Mouse (Mus musculus): ENCODE data around the gene 2300002M23Rik. TPM values are rescaled to one million over a fixed set of nuclear protein-coding genes. Genes with fewer than 3 reads are reported as not detected.

The 2300002M23Rik gene
- polyA plus RNA-seq (2012; rRNA removed): not detected in 2 replicates

DNA sequence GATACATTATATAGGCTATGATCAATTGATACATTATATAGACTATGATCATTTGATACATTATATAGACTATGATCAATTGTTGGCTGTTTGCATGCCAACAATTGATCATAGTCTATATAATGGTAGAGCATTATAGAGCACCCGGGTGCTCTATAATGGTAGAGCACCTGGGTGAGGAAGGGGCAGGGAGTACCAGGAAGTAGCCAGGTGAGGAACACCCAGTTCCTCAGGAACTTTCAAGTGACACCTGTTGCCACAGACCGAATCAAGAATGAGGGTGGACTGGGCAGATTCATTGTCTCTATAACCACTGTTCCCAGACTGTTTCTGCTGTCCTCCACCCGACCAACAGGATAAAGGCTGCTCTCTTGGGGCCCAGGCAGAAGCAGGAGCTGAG, at the start of gene 2300002M23Rik:
Gene 2300002M23Rik, plus strand, starts transcription at position 301 of the 400 bp plus-strand sequence.
- WGBS: 63% methylated on average over 3 of the region's 3 CpGs

DNA sequence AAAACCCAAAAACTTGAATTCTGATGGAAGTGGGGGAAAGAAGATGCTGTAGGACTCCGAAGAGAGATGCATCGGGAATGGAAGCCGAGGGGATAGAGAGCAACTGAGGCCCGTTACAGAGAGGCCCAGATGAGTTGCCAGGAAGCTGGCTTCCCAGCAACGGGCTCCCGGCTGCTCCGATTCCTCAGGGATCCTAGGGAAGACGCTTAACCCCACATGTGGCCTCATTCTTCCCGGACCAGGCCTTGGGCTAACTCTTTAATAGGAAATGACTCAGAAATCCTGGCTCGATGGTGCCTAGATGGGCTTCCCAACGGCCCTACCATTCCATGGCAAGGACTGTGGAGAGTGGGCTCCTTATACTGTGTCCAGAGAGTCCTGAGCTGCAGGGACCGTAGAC, 49.7 kb upstream of the 2300002M23Rik start:
- 3% methylated on average over 12 of the region's 12 CpGs for WGBS
- Histone ChIP-seq H3K27me3 (ENCODE audit: control insufficient read depth, insufficient read depth, low read length) (no peaks in the 10 kb centered on the region), H3K4me1 (ENCODE audit: control insufficient read depth, insufficient read depth, low read length) (no peaks in the 10 kb centered on the region), H3K4me3 (replicated peaks; ENCODE audit: insufficient read depth, low read depth, low read length) (no peak overlapping the region), H3K27ac (ENCODE audit: insufficient read depth, low read length) (no peak overlapping the region)
- DNase-seq: peak in 1 of 2 experiments; percentile 21
- TF ChIP-seq POLR2A (IDR thresholded peaks at IDR 0.05; ENCODE audit: borderline replicate concordance, insufficient read depth, low read length) (no peak), CTCF (IDR thresholded peaks at IDR 0.05; ENCODE audit: borderline replicate concordance, insufficient read depth, low read depth, low read length) (no peak)

More for the DNA sequence above, at the start of gene 2300002M23Rik:
- H3K4me3 ChIP-seq (replicated peaks; ENCODE audit: insufficient read depth, low read depth, low read length): no peak within 1 kb of the TSS
- no peak for TF ChIP-seq POLR2A (IDR thresholded peaks at IDR 0.05; ENCODE audit: borderline replicate concordance, insufficient read depth, low read length)
- TF ChIP-seq CTCF (IDR thresholded peaks at IDR 0.05; ENCODE audit: borderline replicate concordance, insufficient read depth, low read depth, low read length): no peak
- H3K27me3 ChIP-seq (ENCODE audit: control insufficient read depth, insufficient read depth, low read length): no peaks in the 10 kb centered on the region
- no peaks in the 10 kb centered on the region for H3K4me1 ChIP-seq (ENCODE audit: control insufficient read depth, insufficient read depth, low read length)
- no peak for DNase-seq
- H3K27ac ChIP-seq (ENCODE audit: insufficient read depth, low read length): no peak within 1 kb of the TSS

GRCm38 (mm10) chr17:35524354-35524753, 42.9 kb upstream of the 2300002M23Rik start:
- WGBS: 22% methylated on average over 9 of the region's 9 CpGs
- no peak for DNase-seq
- TF ChIP-seq CTCF (IDR thresholded peaks at IDR 0.05; ENCODE audit: borderline replicate concordance, insufficient read depth, low read depth, low read length) (no peak), POLR2A (IDR thresholded peaks at IDR 0.05; ENCODE audit: borderline replicate concordance, insufficient read depth, low read length) (no peak)

DNA sequence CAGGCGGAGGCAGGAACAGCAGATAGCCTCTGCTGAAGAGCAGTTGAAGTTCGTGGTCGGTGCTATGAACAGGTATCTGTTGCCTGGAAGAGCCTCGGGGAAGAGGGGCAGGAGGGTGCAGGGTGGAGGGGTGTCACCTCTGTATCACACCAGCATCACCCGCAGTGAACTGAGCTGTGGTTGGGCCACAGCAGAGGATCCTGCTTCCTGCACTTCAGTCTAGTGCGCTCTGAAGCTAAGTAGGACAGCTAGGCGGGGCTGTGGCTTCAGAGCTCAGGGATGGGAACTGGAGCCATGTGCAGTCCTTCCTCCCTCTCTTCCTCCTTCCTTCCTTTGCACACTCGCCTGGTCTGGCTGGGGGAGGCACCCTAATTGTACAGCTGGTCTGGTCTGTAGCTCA, 40.6 kb upstream of the 2300002M23Rik start:
- Histone ChIP-seq H3K4me1 (ENCODE audit: control insufficient read depth, insufficient read depth, low read length) (peaks cover 2% of the 10 kb centered on the region; the same call in 1 of the 2 replicates), H3K27ac (ENCODE audit: insufficient read depth, low read length) (no peak overlapping the region), H3K4me3 (replicated peaks; ENCODE audit: insufficient read depth, low read depth, low read length) (no peak overlapping the region), H3K27me3 (ENCODE audit: control insufficient read depth, insufficient read depth, low read length) (no peaks in the 10 kb centered on the region)
- TF ChIP-seq CTCF (IDR thresholded peaks at IDR 0.05; ENCODE audit: borderline replicate concordance, insufficient read depth, low read depth, low read length): no peak
- TF ChIP-seq POLR2A (IDR thresholded peaks at IDR 0.05; ENCODE audit: borderline replicate concordance, insufficient read depth, low read length): no peak
- whole genome bisulfite sequencing: 72% methylated on average over 8 of the region's 8 CpGs
- DNase-seq: no peak

More at GRCm38 (mm10) chr17:35524354-35524753, 42.9 kb upstream of the 2300002M23Rik start:
- no peaks in the 10 kb centered on the region for H3K27me3 ChIP-seq (ENCODE audit: control insufficient read depth, insufficient read depth, low read length)
- H3K27ac ChIP-seq (ENCODE audit: insufficient read depth, low read length): no peak overlapping the region
- H3K4me1 ChIP-seq (ENCODE audit: control insufficient read depth, insufficient read depth, low read length): no peaks in the 10 kb centered on the region
- no peak overlapping the region for H3K4me3 ChIP-seq (replicated peaks; ENCODE audit: insufficient read depth, low read depth, low read length)

DNA sequence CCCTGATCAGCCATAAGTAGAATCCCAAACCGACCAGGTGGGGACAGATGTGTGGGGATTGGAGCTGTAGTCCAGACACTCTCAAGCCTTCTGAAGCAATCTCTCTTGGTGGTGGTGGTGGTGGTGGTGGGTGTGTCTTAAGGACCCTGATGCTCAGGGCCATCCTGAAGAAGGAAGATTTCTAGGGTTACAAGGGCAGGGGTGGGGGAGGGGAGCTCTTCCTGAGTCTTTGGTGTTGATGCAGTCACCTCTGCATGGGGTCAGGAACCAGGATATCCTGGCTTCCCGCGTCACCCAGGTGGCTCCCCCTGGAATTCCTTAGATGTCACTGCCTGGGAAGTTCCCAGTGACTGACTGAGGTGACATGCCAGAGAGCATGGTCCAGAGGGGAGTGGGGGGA, 34.9 kb upstream of the 2300002M23Rik start:
- TF ChIP-seq POLR2A (IDR thresholded peaks at IDR 0.05; ENCODE audit: borderline replicate concordance, insufficient read depth, low read length) (no peak), CTCF (IDR thresholded peaks at IDR 0.05; ENCODE audit: borderline replicate concordance, insufficient read depth, low read depth, low read length) (no peak)

GRCm38 (mm10) chr17:35532901-35533300, 34.3 kb upstream of the 2300002M23Rik start, which contains the start of gene Psors1c2:
Gene Psors1c2, plus strand, starts transcription at chr17:35533201.
- no peak for DNase-seq
- Histone ChIP-seq H3K27me3 (ENCODE audit: control insufficient read depth, insufficient read depth, low read length) (no peaks in the 10 kb centered on the region), H3K4me3 (replicated peaks; ENCODE audit: insufficient read depth, low read depth, low read length) (no peak within 1 kb of the TSS), H3K27ac (ENCODE audit: insufficient read depth, low read length) (no peak within 1 kb of the TSS), H3K4me1 (ENCODE audit: control insufficient read depth, insufficient read depth, low read length) (peaks cover 3% of the 10 kb centered on the region; the same call in 1 of the 2 replicates)
- no peak for TF ChIP-seq POLR2A (IDR thresholded peaks at IDR 0.05; ENCODE audit: borderline replicate concordance, insufficient read depth, low read length)
- no peak for TF ChIP-seq CTCF (IDR thresholded peaks at IDR 0.05; ENCODE audit: borderline replicate concordance, insufficient read depth, low read depth, low read length)
- WGBS: 58% methylated on average over 7 of the region's 7 CpGs

More for the DNA sequence above, 34.9 kb upstream of the 2300002M23Rik start:
- Histone ChIP-seq H3K27me3 (ENCODE audit: control insufficient read depth, insufficient read depth, low read length) (no peaks in the 10 kb centered on the region), H3K4me3 (replicated peaks; ENCODE audit: insufficient read depth, low read depth, low read length) (no peak overlapping the region), H3K4me1 (ENCODE audit: control insufficient read depth, insufficient read depth, low read length) (peaks cover 3% of the 10 kb centered on the region; the same call in 1 of the 2 replicates), H3K27ac (ENCODE audit: insufficient read depth, low read length) (no peak overlapping the region)
- WGBS: 38% methylated on average over 3 of the region's 3 CpGs
- DNase-seq: no peak

- peaks cover 3% of the 10 kb centered on the region; the same call in 1 of the 2 replicates for H3K4me1 ChIP-seq (ENCODE audit: control insufficient read depth, insufficient read depth, low read length)
- no peak overlapping the region for H3K4me3 ChIP-seq (replicated peaks; ENCODE audit: insufficient read depth, low read depth, low read length)
- no peaks in the 10 kb centered on the region for H3K27me3 ChIP-seq (ENCODE audit: control insufficient read depth, insufficient read depth, low read length)
- no peak for TF ChIP-seq POLR2A (IDR thresholded peaks at IDR 0.05; ENCODE audit: borderline replicate concordance, insufficient read depth, low read length)
- TF ChIP-seq CTCF (IDR thresholded peaks at IDR 0.05; ENCODE audit: borderline replicate concordance, insufficient read depth, low read depth, low read length): peak; percentile 85
- no peak overlapping the region for H3K27ac ChIP-seq (ENCODE audit: insufficient read depth, low read length)
- DNase-seq: peak; percentile 77 to 81
- WGBS: 8% methylated on average over 6 of the region's 6 CpGs
Observed at GRCm38 (mm10) chr17:35534343-35534742, 32.9 kb upstream of the 2300002M23Rik start.

DNA sequence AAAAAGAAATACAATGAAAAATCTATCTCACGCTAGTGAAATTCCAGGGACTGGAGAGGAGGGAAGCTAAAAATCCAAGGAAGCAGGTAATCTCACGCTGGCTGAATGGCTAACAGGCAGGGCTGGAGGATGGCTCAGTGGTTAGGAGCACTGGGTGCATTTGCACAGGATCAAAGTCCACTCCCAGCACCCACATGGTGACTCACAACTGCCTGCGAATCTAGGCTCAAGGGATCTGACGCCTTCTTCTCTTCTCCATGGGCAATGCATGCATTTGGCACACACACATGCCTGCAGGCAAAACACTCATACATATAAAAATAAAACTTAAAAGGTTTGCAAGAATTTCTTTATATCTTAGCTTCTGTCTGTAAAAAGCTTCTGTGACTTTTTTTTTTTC, 29.8 kb upstream of the 2300002M23Rik start:
- Histone ChIP-seq H3K27ac (ENCODE audit: insufficient read depth, low read length) (no peak overlapping the region), H3K4me3 (replicated peaks; ENCODE audit: insufficient read depth, low read depth, low read length) (no peak overlapping the region), H3K4me1 (ENCODE audit: control insufficient read depth, insufficient read depth, low read length) (no peaks in the 10 kb centered on the region), H3K27me3 (ENCODE audit: control insufficient read depth, insufficient read depth, low read length) (no peaks in the 10 kb centered on the region)
- TF ChIP-seq CTCF (IDR thresholded peaks at IDR 0.05; ENCODE audit: borderline replicate concordance, insufficient read depth, low read depth, low read length) (no peak), POLR2A (IDR thresholded peaks at IDR 0.05; ENCODE audit: borderline replicate concordance, insufficient read depth, low read length) (no peak)
- 91% methylated on average over 4 of the region's 4 CpGs for WGBS
- no peak for DNase-seq

Measured in cerebellum, adult 2 months (tissue).